Mouse (Mus musculus) right cerebral cortex, postnatal 36 days (tissue): ENCODE results near the gene Svs1.

Source experiments
- DNase-seq, 2 experiments: peaks; one replicate each; pipeline ENCODE4 v3.0.0; 2022; ENCODE audit warnings: low spot score in 2 of 2, mixed read lengths in 1 of 2

Svs1 gene

DNA sequence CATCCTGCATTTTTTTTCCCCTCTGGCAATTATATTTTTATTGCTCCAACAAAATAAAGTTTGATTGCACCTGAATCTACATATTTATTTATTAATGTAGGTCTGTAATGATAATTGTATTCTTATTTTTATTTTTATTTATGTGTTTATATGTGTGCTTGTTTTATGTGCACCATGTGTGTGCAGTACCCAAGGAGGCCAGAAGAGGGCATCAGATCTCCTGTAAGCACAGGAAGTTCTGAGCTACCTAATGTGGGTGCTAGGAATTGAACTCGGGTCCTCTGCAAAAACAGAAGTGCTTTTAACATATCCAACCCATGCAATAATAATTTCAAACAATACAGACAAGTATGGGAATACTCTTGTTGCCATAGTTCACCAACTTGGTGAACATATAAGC lies 23.0 kb downstream of the Svs1 start:
- no peak for DNase-seq

DNA sequence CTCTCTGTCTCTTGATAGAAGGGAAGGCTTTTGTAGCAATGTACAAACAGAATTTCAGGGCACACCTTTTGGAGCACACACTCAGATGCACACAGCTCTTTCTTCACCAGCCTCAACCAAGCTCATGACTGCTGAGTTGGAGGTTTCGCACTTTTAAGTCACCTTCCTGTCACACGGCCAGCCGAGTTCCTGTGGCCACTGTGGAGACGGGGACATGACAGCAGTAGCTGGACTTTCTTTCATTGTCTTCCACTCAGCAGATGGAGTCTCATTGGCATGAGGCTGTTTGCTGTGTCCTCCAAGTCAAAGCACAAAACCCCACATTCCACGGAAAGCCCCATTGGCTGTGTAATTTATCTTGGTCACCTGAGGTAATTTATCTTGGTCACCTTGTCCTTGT lies 24.5 kb downstream of the Svs1 start:
- no peak for DNase-seq

DNA sequence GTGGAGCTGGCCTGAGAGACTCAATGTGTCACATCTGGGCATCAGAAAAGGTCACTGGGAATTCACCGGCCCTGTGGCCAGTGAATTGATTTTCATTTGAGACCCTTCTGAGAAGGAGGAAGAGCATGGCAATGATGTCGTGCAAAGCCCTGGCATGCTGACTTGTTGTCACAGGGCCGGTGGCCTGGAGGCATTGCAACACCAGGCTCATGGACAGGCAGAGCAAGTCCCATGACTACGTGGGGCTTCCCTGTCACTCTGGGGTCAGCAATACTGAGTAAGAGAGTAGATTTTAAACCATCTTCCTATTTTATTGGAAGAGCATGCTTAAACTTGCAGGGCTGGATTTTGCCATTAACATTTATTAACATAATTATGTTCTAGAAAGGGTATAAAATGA lies 26.4 kb downstream of the Svs1 start:
- DNase-seq: no peak

DNA sequence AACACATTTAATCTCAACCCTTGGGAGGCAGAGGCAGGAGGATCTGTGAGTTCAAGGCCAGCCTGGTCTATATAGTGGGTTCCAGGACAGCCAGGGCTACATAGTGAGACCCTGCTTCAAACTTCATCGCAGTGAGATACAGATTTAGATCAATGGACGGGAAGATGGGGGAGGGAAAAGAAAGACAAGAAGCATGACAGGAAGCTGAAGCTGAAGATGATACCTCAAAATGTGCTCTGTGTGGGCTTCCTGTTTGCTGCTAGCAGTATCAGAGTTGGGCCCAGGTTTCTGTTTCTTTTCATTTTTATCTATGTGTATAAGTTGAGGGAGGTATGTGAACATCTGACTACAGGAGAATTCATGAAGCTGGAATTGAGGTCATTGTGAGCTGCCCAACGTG lies 26.8 kb downstream of the Svs1 start:
- DNase-seq: no peak

DNA sequence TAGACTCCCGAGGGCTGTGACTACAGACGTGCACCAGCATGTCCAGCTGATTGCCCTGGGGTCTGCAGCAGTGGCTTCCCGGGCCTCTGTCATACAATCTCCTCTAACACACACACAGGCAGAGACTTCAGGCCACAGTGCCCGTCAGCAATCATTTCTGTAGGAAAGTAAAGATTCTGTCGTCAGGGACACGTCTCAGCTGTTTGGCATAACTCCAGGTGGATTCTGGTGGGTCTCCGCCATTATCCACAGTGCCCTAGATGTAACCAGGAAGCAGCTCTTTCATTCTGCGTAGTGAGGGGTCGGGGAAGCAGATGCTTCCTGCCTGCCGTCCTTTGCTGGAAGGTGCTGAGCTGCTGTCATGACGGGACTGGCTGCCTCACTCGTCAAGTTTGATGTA lies 30.5 kb downstream of the Svs1 start:
- no peak for DNase-seq

DNA sequence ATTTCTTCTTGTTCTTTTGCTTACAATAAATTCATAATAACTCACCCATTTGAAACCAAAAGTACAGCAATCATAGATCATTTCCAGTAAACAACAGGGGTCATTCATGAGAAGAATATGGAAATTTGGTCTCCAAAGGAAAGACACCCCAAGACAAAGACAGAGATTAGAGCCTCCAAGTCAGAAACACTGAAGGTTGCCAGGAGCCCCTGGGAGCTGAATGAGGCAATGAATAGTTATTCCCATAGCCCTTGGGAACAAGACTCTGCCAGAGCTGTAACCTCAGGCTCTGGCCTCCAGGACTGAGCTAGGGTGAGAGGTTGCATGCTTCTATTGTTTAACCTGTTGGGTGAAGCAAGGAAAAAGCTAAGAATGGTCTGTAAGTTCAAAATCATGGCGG lies 32.7 kb downstream of the Svs1 start:
- DNase-seq: no peak

DNA sequence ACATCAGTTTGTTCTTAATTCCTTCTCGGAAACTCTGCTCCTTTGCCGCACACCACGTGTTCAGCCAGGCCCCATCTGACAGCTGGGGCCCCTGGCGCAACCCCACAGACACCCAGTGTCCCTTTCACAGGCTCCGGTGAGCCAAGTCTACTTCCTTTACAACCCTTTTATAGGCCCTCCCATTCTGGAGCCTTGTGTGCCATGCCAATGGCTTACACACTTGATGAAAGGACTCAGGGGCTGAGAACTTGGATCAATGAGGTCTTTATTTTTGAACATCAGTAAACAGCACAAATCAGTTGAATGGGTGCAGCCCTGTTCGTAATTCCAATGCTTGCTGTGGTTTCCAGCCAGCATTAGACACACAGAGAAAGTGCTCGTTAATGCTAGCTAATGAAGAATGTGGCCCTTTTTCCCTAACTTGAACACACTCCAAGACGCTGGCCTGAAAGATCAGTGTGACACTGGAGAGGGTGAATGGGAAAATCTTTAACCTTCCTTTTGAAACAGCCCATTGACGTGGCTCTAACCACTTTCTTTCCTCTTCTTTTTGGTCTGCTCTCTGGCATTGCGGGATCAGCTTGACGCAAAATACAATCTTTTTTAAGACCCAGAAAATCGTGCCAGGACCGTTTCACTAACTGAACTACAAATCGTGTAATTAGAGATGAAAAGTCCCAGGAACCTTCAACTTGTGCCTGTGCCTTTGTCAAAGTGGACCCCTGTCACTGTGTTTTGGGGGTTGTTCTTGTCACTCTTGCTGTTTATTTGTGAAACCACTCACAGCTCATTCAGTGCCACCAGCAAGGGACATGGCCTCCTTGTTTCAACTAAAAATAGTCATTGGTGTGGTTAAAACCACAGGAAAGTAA lies 34.7 kb downstream of the Svs1 start:
- DNase-seq: peak; percentile 49 to 53

DNA sequence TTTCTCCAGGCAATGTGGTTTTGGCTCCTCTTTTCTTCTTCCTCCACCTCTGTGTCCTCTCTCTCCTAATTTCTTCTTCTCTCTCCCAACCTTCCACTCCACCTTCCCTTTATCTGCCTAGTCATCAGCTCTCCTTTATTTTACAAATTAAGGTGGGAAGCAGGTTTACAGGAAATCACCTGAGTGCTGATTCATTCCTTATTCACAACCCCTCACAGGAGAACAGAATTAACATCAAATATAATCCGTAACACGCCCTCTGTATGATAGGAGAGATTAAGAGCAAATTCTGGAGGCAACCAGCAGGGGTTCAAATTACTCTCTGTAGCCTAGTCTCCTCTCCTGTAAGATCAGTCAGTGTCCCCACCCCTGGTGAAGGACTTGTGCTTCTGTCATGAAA lies 35.7 kb downstream of the Svs1 start:
- no peak for DNase-seq

DNA sequence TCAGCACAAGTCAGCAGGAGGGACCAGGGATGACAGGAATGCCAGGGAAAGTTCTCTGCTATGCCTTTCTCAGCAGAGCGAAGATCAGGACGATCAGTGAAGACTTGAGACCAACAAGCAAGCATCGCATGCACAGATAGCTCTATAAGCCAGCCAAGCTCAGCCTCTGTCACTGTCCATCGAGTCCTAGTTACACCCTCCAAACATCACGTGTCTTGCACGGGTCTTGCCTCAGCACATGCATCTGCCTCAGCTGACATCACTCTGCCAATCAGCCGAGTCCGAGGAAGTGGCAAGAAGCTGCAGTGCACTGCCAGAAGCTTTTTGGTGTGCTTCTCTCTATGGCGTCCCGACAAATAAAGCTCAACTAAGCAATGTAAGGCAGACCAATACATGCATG lies 36.7 kb downstream of the Svs1 start:
- no peak for DNase-seq

DNA sequence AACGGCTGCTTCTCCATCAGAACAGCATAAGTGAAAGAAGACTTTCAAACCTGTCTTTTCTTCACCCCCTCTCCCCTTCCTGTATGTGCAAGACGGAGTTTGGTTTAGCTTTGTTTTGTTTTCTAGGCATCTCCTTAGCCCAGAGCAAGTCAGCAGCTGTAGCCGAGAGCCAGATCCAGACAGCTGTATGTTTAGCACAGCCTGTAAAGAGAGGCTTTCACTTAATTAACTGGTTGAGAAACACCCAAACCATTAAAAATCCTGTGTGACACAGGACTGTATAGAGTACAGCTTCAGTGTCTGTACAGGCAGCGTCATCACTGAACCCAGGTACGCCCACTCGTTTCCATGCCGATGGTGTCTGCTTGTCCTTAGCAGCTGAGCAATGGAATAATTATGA lies 38.6 kb downstream of the Svs1 start:
- no peak for DNase-seq

DNA sequence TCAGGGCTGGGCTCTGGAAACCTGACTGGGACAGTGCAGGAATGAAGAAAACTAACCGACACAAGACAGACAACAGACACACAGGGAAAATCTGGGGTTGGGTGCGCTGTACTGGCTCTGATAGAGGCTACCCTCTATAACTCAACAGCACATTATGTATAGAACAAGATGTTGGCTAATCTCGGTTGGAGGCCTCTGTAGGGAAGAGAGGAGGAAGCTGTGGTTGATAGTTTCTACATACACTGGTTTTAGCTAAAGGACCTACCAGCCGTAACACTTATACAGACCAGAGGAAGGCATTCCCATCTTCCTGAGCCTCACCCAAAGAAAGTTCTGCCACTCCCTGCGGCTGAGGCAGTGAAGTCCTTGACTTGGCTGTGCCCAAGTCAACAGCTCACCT lies 39.8 kb downstream of the Svs1 start:
- DNase-seq: no peak

DNA sequence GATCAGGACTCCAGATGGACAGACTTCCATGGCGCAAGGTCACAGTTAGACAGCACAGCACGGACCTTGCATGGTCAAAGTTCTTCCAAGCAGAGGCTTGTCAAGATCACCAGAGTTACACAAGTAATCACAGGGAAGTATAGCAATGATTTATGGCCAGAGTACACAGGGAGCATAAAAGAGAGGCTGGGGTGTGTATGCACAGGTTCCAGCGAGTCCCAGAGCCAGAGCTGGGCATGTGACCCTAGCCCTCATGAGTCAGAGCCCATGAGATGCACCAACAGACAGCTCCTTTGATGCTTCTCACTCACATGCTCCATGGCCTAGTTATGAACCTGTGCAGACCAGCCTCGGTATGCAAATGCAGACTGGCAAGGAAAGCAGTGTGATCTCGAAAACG lies 41.4 kb downstream of the Svs1 start:
- no peak for DNase-seq

DNA sequence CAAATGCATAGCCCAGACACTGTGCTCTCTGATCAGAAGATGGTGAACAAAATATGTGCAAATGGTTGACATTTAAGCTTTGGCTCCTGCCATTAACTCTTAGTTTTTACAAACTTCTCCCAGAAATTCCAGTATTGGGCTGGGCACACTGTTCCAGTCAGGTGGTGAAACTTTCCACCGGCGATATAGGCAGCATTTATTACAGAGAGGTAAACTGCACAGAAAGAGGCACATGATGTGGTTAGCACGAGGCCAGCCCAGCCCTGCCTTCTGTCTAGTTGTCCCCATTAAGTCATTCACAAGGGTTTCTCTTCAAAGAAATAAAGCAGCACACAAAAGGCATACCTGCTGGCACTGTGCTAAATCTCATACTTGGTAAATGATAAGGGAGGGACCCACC lies 42.0 kb downstream of the Svs1 start:
- DNase-seq: no peak

DNA sequence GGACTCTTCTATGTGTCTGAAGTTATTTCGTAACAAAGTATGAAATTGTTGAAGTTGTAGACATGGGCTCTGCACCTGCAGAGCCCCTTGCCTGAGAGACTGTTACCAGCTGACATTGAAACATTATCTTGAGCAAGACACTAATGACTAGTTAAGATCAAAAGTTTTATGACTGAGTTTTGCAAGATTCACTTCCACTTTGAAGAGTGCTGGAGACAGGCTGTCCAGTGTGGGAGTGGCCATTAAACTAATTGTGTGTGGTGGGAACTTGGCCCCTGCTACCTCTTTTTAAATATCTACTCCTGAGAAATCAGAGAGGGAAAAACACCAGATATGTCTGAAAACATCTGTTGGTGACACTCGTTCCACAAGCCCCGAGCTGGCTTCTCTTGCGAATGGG lies 44.6 kb downstream of the Svs1 start:
- DNase-seq: no peak

DNA sequence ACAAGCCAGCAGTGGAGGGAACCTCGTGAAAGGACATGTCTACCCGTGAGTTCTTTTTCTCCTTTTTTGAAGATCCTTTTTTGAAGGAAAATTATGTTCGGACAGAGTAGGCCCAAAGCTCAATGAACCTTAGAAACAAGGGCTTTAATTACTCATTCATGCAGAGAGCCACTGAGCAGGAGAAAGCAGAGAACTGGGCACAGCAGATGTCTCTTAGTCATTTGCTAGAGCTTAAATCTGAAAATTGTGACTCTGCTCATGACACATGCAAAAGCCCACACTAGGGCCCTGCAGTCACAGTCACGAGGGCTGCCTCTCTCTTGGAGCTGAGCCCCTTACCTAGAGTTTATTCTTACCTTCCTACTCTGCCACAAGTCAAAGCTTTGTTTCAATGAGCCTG lies 46.1 kb downstream of the Svs1 start:
- no peak for DNase-seq

DNA sequence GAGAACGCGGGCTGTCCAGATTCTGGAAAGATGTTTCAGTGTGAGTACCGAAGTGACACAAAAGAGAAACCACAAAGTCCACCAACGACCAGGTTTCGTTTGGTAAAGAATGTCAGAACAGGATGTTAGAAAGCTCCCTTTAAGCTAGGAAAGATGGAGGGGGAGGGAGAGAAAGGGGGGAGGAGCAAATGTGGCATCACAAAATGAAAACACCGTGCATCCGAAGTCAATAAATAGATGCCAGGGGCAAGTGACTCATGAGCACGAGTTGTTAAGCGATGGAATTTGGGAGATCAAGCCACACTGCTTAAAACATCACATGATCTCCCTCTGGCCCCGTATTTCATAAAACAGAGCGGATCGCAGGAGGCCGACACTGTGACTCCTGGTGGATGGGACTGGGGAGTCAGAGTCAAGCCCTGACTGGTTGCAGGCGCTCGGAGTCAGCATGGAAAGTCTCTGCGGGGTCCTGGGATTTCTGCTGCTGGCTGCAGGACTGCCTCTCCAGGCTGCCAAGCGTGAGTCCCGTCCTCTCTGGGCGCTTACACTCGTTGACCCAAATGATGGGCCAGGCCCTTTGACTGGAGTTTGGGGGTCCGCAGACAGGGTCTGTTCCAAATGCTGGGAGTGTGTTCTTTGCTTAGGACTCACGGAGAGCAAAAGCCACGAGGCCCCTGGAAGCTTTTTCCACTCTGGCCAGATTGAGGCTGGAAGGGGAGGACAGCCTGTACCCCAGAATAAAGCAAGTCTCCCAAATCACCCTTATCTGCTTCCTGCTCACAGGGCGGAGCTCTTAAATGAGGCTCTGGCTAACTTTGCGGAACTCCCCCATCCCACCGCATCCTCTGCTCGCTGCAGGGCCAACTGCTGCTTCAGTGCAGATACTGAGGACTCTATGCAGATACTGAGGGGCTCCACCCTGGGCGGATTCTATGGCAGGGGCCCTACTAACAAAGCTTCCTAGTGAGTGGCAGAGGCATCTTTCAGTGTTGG lies 49.9 kb downstream of the Svs1 start, which contains the start of gene Gpnmb:
Gpnmb (plus strand) TSS at position 272 of the 993 bp plus-strand sequence.
- DNase-seq: no peak

DNA sequence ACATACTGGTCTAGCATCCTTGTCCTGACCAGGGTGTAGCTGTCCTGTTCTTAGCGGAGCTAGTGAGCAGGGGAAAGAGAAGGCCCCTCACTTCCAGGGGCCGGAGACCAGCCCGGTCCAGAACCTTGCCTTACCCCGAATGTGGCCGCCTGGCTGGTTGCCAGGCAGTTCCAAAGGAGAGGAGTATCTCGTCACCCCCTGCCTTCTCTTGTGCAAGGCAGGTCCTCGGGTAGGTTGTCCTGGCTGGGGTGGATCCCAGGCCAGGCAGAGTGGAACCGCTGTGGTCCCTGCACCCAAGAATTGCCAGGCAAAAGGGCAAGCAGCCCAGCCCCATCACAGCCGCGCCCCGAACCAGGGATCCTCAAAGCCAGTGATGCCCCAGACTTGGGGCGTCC lies 50.6 kb downstream of the Svs1 start:
- no peak for DNase-seq

DNA sequence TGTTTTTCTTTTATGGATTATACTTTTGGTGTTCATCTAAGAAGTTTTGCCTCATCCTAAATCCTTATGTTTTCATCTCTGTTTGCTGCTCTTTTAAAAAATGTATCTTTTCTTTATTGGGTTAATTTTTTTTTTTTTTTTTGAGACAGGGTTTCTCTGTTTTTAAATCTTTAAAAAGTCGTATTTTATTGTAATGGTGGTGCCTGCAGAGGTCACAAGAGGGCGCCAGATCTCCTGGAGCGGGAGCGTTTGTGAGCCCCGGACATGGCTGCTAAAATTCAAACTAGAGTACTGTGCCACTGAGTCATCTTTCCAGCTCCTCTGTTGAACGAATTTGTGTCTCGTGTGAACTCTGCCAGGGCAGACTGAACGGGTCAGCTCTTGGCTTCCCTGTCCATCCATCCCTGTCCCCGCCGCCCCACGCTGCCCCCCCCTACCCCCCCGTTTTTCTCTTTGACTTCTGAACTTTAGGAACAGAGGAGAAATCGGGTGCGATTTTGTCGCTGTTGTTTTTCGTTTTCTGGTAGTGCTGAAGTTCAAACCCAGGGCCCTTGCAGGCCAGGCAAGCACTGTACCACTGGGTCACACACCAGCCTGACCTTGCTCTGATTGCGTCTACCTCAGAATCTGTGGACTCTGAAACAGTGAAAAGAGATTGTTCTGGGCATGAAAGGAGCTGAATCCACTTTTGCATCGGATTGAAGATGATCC lies 53.0 kb downstream of the Svs1 start:
- peak in 1 of 2 experiments; percentile 20 for DNase-seq
